Mouse (Mus musculus): ENCODE data around the gene Smok2a. TPM values are rescaled to one million over a fixed set of nuclear protein-coding genes. Genes with fewer than 3 reads are reported as not detected.
"Not testable (repeated sequence)": the region's sequence is repeated elsewhere in the genome, so short reads cannot be mapped to it uniquely, and the experiment has no call there.

Gene Smok2a
- not detected for total RNA-seq (2021)

- no peak for DNase-seq (ENCODE audit: low spot score)
- intact Hi-C loops (cut with DNase I): no loop called here
These were observed at the start of gene Smok2a for GRCm38 (mm10) chr17:13220888-13221287. TSS of gene Smok2a (plus strand) at chr17:13221188.

- DNase-seq (ENCODE audit: low spot score); intact Hi-C loops (cut with DNase I): not testable (repeated sequence)
These were observed 47.4 kb upstream of the Smok2a start for GRCm38 (mm10) chr17:13173578-13173977.

GRCm38 (mm10) chr17:13174029-13174428 is 47.0 kb upstream of the Smok2a start:
- intact Hi-C loops (cut with DNase I): not testable (repeated sequence)

GRCm38 (mm10) chr17:13175609-13176008 is 45.4 kb upstream of the Smok2a start:
- intact Hi-C loops (cut with DNase I); DNase-seq (ENCODE audit: low spot score): not testable (repeated sequence)

More at GRCm38 (mm10) chr17:13174029-13174428, 47.0 kb upstream of the Smok2a start:
- DNase-seq (ENCODE audit: low spot score): not testable (repeated sequence)

GRCm38 (mm10) chr17:13177796-13178195 is 43.2 kb upstream of the Smok2a start:
- intact Hi-C loops (cut with DNase I); DNase-seq (ENCODE audit: low spot score): not testable (repeated sequence)

- intact Hi-C loops (cut with DNase I): not testable (repeated sequence)
These were observed 42.0 kb upstream of the Smok2a start for GRCm38 (mm10) chr17:13179021-13179420.

GRCm38 (mm10) chr17:13180491-13180890 is 40.5 kb upstream of the Smok2a start:
- DNase-seq (ENCODE audit: low spot score); intact Hi-C loops (cut with DNase I): not testable (repeated sequence)

More at GRCm38 (mm10) chr17:13179021-13179420, 42.0 kb upstream of the Smok2a start:
- DNase-seq (ENCODE audit: low spot score): not testable (repeated sequence)

GRCm38 (mm10) chr17:13182712-13183111 is 38.3 kb upstream of the Smok2a start:
- DNase-seq (ENCODE audit: low spot score); intact Hi-C loops (cut with DNase I): not testable (repeated sequence)

GRCm38 (mm10) chr17:13184514-13184913 is 36.5 kb upstream of the Smok2a start:
- intact Hi-C loops (cut with DNase I); DNase-seq (ENCODE audit: low spot score): not testable (repeated sequence)

- intact Hi-C loops (cut with DNase I); DNase-seq (ENCODE audit: low spot score): not testable (repeated sequence)
These were observed 34.4 kb upstream of the Smok2a start for GRCm38 (mm10) chr17:13186541-13186940.

GRCm38 (mm10) chr17:13187621-13188020 is 33.4 kb upstream of the Smok2a start:
- intact Hi-C loops (cut with DNase I); DNase-seq (ENCODE audit: low spot score): not testable (repeated sequence)

GRCm38 (mm10) chr17:13188846-13189245 is 32.1 kb upstream of the Smok2a start:
- DNase-seq (ENCODE audit: low spot score); intact Hi-C loops (cut with DNase I): not testable (repeated sequence)

- DNase-seq (ENCODE audit: low spot score); intact Hi-C loops (cut with DNase I): not testable (repeated sequence)
These were observed 30.0 kb upstream of the Smok2a start for GRCm38 (mm10) chr17:13190836-13191583.

- DNase-seq (ENCODE audit: low spot score); intact Hi-C loops (cut with DNase I): not testable (repeated sequence)
These were observed 24.5 kb upstream of the Smok2a start for GRCm38 (mm10) chr17:13196486-13196885.

- DNase-seq (ENCODE audit: low spot score); intact Hi-C loops (cut with DNase I): not testable (repeated sequence)
These were observed 22.2 kb upstream of the Smok2a start for GRCm38 (mm10) chr17:13198812-13199211.

GRCm38 (mm10) chr17:13199880-13200409 is 21.0 kb upstream of the Smok2a start:
- DNase-seq (ENCODE audit: low spot score); intact Hi-C loops (cut with DNase I): not testable (repeated sequence)

GRCm38 (mm10) chr17:13201551-13201950 is 19.4 kb upstream of the Smok2a start:
- DNase-seq (ENCODE audit: low spot score); intact Hi-C loops (cut with DNase I): not testable (repeated sequence)

GRCm38 (mm10) chr17:13202453-13203107 is 18.4 kb upstream of the Smok2a start:
- intact Hi-C loops (cut with DNase I); DNase-seq (ENCODE audit: low spot score): not testable (repeated sequence)

- DNase-seq (ENCODE audit: low spot score); intact Hi-C loops (cut with DNase I): not testable (repeated sequence)
These were observed 15.7 kb upstream of the Smok2a start for GRCm38 (mm10) chr17:13205247-13205646.

- intact Hi-C loops (cut with DNase I): no loop called here
- DNase-seq (ENCODE audit: low spot score): no peak
These were observed 14.5 kb upstream of the Smok2a start for GRCm38 (mm10) chr17:13206491-13206890.

Data from heart, postnatal 25 days (tissue).